Mouse (Mus musculus): ENCODE measurements at regions not wholly inside any gene's neighbourhood (a gene's known extent, or its start where the extent isn't known, plus 50 kb on each side); places are given as distances from the start of the nearest gene placed in this dataset.

DNA sequence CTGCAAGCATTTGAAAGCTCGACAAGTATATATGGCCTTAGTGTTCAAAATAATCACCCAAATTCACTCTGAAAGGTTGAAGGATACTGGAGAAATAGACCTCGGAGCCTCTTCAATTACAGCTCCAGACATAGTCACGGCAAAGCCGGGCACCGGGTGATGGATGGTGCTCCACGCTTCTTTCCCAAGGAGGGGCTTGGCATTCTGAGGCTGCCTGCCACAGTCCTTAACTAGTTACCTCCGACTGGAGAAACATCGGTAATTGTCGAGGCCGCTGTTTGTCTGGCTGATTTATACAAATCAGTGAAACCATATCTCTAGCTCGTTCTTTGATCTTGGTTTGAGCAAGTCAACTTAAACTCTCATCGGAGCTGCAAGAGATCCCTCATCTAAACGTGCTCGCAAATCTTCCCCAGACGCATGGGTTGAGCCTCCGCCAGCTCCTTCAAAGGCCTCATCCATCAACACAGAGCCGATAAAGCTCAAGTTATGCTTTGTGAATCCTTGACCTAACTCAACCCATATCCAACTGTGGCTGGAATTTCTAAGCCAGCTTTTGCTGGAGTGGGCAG is 145.4 kb upstream of the Stx16 start:
- no peak for DNase-seq
- no peak overlapping the region for H3K4me3 ChIP-seq (ENCODE audit: insufficient read depth, low read depth, low read length)
- H3K27ac ChIP-seq (ENCODE audit: insufficient read depth, low read depth, low read length): no peak overlapping the region
- H3K36me3 ChIP-seq (ENCODE audit: control insufficient read depth, insufficient read depth, low read length): no peaks in the 10 kb centered on the region
- TF ChIP-seq CTCF (conservative IDR thresholded peaks at IDR 0.05; ENCODE audit: insufficient read depth, insufficient read length, low read depth, low read length) (no peak), POLR2A (IDR thresholded peaks at IDR 0.05; ENCODE audit: low read depth, low read length) (no peak)
- no peaks in the 10 kb centered on the region for H3K4me1 ChIP-seq (ENCODE audit: control insufficient read depth, insufficient read depth, low read length)
- H3K27me3 ChIP-seq (replicated peaks; ENCODE audit: control insufficient read depth, insufficient read depth, low read length): no peaks in the 10 kb centered on the region
- 67% methylated on average over 17 of the region's 17 CpGs for WGBS

DNA sequence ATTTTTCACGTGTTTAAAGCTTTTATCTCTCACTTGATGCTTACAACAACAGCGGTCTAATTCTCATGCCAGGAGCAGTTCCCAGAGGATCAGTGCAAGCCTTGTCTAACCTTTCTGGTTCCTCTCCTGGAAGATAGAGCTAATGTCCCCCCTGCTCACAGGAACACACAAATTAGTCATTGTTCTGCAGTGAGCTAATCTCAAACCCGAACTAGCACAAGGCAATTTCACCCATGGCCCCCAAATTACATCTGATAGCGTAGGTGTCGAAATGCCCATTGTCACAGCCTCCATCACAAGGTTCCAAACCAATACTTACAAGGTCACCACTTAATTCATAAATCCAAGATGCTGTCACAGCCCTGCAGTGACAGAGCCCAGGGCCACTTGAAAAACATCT is 140.4 kb upstream of the Stx16 start:
- DNase-seq: no peak
- H3K4me1 ChIP-seq (ENCODE audit: control insufficient read depth, insufficient read depth, low read length): no peaks in the 10 kb centered on the region
- no peak overlapping the region for H3K4me3 ChIP-seq (ENCODE audit: insufficient read depth, low read depth, low read length)
- no peaks in the 10 kb centered on the region for H3K36me3 ChIP-seq (ENCODE audit: control insufficient read depth, insufficient read depth, low read length)
- TF ChIP-seq CTCF (conservative IDR thresholded peaks at IDR 0.05; ENCODE audit: insufficient read depth, insufficient read length, low read depth, low read length) (no peak), POLR2A (IDR thresholded peaks at IDR 0.05; ENCODE audit: low read depth, low read length) (no peak)
- no peak overlapping the region for H3K27ac ChIP-seq (ENCODE audit: insufficient read depth, low read depth, low read length)
- WGBS: 92% methylated on average over 5 of the region's 5 CpGs
- H3K27me3 ChIP-seq (replicated peaks; ENCODE audit: control insufficient read depth, insufficient read depth, low read length): no peaks in the 10 kb centered on the region

DNA sequence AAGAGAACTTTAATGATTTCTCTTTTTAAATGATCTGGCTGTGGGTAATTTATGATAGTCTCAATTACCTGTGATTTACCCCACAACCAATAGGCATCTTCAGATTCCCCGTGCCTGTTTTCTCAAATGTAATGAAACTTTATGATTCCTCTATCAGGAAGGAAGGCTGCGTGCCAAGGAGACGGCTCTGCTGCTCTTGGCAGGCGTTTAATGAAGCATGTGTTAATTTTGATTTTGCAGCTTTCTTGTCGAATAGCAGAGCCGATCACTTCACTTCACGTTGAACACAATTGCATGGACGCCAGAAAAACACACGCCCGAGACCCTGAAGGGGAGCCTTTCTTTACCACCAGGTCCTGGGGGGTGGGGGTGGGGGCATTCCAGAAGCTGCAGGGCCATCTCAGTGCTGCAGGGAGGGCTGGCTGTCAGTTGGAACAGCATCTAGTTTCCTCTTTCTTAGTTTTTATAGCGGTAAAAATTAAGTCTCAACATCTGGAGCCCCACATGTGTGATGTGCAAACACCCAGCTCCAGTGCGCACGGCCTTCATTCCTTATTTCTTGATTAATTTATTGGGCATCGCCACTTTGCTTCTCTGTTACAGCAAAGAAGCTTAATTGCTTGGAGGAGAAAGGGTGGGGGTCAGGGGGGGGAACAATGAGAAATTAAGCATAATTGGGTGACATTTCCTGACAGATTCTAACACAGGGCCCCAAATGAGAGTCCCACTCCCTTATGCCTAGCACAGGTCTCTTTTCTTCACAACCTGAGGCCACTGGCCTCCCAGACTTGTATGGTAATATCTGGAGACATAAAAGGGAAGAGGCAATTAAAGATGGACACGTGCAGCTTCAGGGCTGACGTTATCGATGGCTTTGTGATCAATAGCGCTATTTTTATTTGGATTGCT is 138.3 kb upstream of the Stx16 start:
- H3K27ac ChIP-seq (ENCODE audit: insufficient read depth, low read depth, low read length): no peak overlapping the region
- H3K4me1 ChIP-seq (ENCODE audit: control insufficient read depth, insufficient read depth, low read length): no peaks in the 10 kb centered on the region
- TF ChIP-seq POLR2A (IDR thresholded peaks at IDR 0.05; ENCODE audit: low read depth, low read length) (no peak), CTCF (conservative IDR thresholded peaks at IDR 0.05; ENCODE audit: insufficient read depth, insufficient read length, low read depth, low read length) (no peak)
- DNase-seq: no peak
- no peaks in the 10 kb centered on the region for H3K36me3 ChIP-seq (ENCODE audit: control insufficient read depth, insufficient read depth, low read length)
- H3K27me3 ChIP-seq (replicated peaks; ENCODE audit: control insufficient read depth, insufficient read depth, low read length): no peaks in the 10 kb centered on the region
- WGBS: 58% methylated on average over 18 of the region's 18 CpGs
- no peak overlapping the region for H3K4me3 ChIP-seq (ENCODE audit: insufficient read depth, low read depth, low read length)

DNA sequence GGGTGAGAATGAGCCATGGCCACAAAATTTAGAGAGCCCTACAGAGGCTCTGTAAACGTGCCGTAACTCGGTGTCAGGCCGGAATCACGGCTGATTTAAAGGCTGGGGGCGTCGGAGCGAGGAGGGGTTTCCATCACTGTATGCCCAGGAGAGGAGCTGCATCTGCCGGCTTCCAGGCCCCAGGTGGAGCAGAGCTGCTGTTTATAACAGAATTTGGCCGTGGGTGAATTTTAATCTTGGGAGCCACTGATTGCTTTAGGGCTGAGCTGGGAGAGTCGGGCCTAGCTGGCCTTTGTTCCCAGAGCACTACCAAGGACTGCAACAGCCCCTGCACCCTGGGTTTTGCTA is 137.7 kb upstream of the Stx16 start:
- 61% methylated on average over 11 of the region's 11 CpGs for WGBS
- H3K36me3 ChIP-seq (ENCODE audit: control insufficient read depth, insufficient read depth, low read length): no peaks in the 10 kb centered on the region

DNA sequence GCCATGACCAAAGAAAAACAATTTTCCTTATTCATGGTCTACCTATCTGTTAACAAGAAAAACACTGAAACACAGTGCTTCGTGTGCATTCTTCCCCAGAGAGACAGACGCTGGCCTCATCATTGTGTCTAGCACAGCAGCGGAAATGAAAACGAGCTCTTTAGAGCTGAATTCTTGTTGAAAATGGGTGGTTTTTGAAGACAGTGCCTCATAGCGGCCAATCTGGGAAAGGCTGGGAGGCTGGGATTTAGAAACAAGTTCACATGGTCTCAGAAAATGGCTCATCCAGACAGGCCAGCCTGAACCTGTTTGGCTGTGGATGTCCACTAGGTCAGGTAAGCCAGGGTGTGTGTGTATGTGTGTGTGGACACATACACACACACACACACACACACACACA is 130.7 kb upstream of the Stx16 start:
- no peak for DNase-seq

More for the DNA sequence above, 137.7 kb upstream of the Stx16 start:
- Histone ChIP-seq H3K27me3 (replicated peaks; ENCODE audit: control insufficient read depth, insufficient read depth, low read length) (no peaks in the 10 kb centered on the region), H3K27ac (ENCODE audit: insufficient read depth, low read depth, low read length) (no peak overlapping the region), H3K4me3 (ENCODE audit: insufficient read depth, low read depth, low read length) (no peak overlapping the region), H3K4me1 (ENCODE audit: control insufficient read depth, insufficient read depth, low read length) (no peaks in the 10 kb centered on the region)
- no peak for DNase-seq
- TF ChIP-seq CTCF (conservative IDR thresholded peaks at IDR 0.05; ENCODE audit: insufficient read depth, insufficient read length, low read depth, low read length) (no peak), POLR2A (IDR thresholded peaks at IDR 0.05; ENCODE audit: low read depth, low read length) (no peak)

DNA sequence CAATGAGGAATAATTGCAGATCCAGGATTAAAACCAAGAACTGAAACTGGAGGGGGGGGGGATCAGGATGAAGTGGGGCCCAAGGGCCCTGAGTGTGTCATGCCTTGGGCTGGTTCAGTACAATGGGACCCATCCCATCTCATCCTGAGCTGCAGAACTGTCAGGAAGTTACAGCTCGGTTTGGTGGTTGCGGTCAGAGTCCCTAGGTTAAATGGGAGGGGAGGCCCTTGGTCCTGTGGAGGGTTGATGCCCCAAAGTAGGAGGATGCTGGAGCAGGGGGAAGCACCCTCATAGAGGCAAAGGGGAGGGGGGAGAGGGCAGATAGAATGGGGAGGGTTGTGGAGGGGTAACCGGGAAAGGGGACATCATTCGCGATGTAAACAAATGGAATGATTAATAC is 127.5 kb upstream of the Stx16 start:
- no peak overlapping the region for H3K4me3 ChIP-seq (ENCODE audit: insufficient read depth, low read depth, low read length)
- TF ChIP-seq POLR2A (IDR thresholded peaks at IDR 0.05; ENCODE audit: low read depth, low read length) (no peak), CTCF (conservative IDR thresholded peaks at IDR 0.05; ENCODE audit: insufficient read depth, insufficient read length, low read depth, low read length) (no peak)
- H3K27me3 ChIP-seq (replicated peaks; ENCODE audit: control insufficient read depth, insufficient read depth, low read length): no peaks in the 10 kb centered on the region
- no peaks in the 10 kb centered on the region for H3K4me1 ChIP-seq (ENCODE audit: control insufficient read depth, insufficient read depth, low read length)
- 86% methylated on average over 5 of the region's 5 CpGs for WGBS
- no peak for DNase-seq
- no peaks in the 10 kb centered on the region for H3K36me3 ChIP-seq (ENCODE audit: control insufficient read depth, insufficient read depth, low read length)
- no peak overlapping the region for H3K27ac ChIP-seq (ENCODE audit: insufficient read depth, low read depth, low read length)

More for the DNA sequence above, 130.7 kb upstream of the Stx16 start:
- Histone ChIP-seq H3K4me1 (ENCODE audit: control insufficient read depth, insufficient read depth, low read length) (no peaks in the 10 kb centered on the region), H3K27ac (ENCODE audit: insufficient read depth, low read depth, low read length) (no peak overlapping the region), H3K27me3 (replicated peaks; ENCODE audit: control insufficient read depth, insufficient read depth, low read length) (no peaks in the 10 kb centered on the region), H3K4me3 (ENCODE audit: insufficient read depth, low read depth, low read length) (no peak overlapping the region), H3K36me3 (ENCODE audit: control insufficient read depth, insufficient read depth, low read length) (no peaks in the 10 kb centered on the region)
- 84% methylated on average over 5 of the region's 5 CpGs for WGBS
- TF ChIP-seq CTCF (conservative IDR thresholded peaks at IDR 0.05; ENCODE audit: insufficient read depth, insufficient read length, low read depth, low read length): no peak
- TF ChIP-seq POLR2A (IDR thresholded peaks at IDR 0.05; ENCODE audit: low read depth, low read length): no peak

DNA sequence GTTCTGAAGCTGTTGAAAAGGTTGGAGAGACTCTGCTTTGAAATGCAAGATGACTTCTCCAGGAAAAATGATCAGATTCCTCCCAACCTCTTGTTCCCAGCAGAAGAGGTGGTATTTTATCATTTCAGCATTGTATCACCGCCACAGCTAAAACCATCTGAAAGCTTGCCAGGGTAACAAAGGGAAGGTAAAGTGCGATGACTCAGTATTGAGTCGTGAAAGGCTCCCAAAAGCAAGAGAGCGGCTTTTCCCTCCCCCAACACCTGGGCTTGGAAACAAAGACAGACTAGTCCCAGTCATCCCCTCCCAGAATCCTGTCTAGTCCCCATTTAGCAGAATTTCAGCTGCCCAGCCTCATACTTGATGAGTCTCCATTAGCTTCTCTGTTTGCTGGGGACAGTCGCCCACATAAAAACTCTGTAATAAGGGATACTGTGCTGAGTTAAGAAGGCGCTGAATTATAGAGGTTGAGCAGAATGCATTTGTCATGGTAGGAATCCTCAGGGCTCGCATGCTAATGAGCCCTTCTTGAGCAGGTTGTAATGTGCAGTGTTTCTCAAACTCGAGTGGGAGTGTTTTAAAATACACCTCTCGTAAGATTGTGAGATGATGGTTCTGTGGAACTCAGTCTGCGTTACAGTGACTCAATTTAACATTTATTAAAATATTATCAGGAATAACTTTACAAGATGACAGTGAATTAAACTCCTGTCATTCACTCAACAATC is 125.8 kb upstream of the Stx16 start:
- no peaks in the 10 kb centered on the region for H3K36me3 ChIP-seq (ENCODE audit: control insufficient read depth, insufficient read depth, low read length)
- WGBS: 49% methylated on average over 10 of the region's 10 CpGs
- TF ChIP-seq CTCF (conservative IDR thresholded peaks at IDR 0.05; ENCODE audit: insufficient read depth, insufficient read length, low read depth, low read length) (no peak), POLR2A (IDR thresholded peaks at IDR 0.05; ENCODE audit: low read depth, low read length) (no peak)
- no peaks in the 10 kb centered on the region for H3K4me1 ChIP-seq (ENCODE audit: control insufficient read depth, insufficient read depth, low read length)
- H3K4me3 ChIP-seq (ENCODE audit: insufficient read depth, low read depth, low read length): no peak overlapping the region
- H3K27ac ChIP-seq (ENCODE audit: insufficient read depth, low read depth, low read length): no peak overlapping the region
- H3K27me3 ChIP-seq (replicated peaks; ENCODE audit: control insufficient read depth, insufficient read depth, low read length): no peaks in the 10 kb centered on the region
- DNase-seq: no peak
